Mouse (Mus musculus) liver, embryonic 15.5 days (tissue): Measurements from ENCODE around the gene Atp8a2. TPM values are rescaled to one million over a fixed set of nuclear protein-coding genes. Genes with fewer than 3 reads are reported as not detected.
"Not testable (repeated sequence)": the region's sequence is repeated elsewhere in the genome, so short reads cannot be mapped to it uniquely, and the experiment has no call there.

Source experiments
- ATAC-seq: fragments of 200-750 bp; cut with Nextera tagmentation; 2 replicates; pipeline ENCODE4 v1.8.0; 2017; ENCODE audit warnings: moderate number of reproducible peaks, mild to moderate bottlenecking, moderate library complexity; ENCODE audit not compliant: insufficient read depth
- H3K27ac ChIP-seq: fragments of 300-500 bp; sonication (generic); replicated peaks from 2 replicates; pipeline ENCODE4 v1.5.1; 2015; ENCODE audit warnings: mild to moderate bottlenecking, inconsistent platforms
- H3K27me3 ChIP-seq: fragments of 300-500 bp; sonication (generic); 2 replicates; pipeline ENCODE4 v1.6.1; 2015; ENCODE audit warnings: mild to moderate bottlenecking, inconsistent platforms
- H3K36me3 ChIP-seq: fragments of 300-500 bp; sonication (generic); replicated peaks from 2 replicates; pipeline ENCODE4 v1.6.1; 2015; ENCODE audit warnings: moderate library complexity, mild to moderate bottlenecking, inconsistent platforms
- H3K4me1 ChIP-seq: fragments of 300-500 bp; sonication (generic); replicated peaks from 2 replicates; pipeline ENCODE4 v1.6.1; 2015; ENCODE audit warnings: inconsistent platforms
- H3K4me2 ChIP-seq: fragments of 300-500 bp; sonication (generic); 2 replicates; pipeline ENCODE4 v1.6.1; 2015; ENCODE audit warnings: moderate library complexity, mild to moderate bottlenecking, inconsistent platforms
- H3K4me3 ChIP-seq: fragments of 300-500 bp; sonication (generic); replicated peaks from 2 replicates; pipeline ENCODE4 v1.5.1; 2015; ENCODE audit warnings: mild to moderate bottlenecking, inconsistent platforms
- H3K9ac ChIP-seq: fragments of 300-500 bp; sonication (generic); 2 replicates; pipeline ENCODE4 v1.6.1; 2015; ENCODE audit warnings: moderate library complexity, mild to moderate bottlenecking, inconsistent platforms
- H3K9me3 ChIP-seq: fragments of 300-500 bp; sonication (generic); replicated peaks from 2 replicates; pipeline ENCODE4 v1.6.1; 2016; ENCODE audit warnings: inconsistent platforms
- WGBS: fragments of 180-500 bp; shearing (Covaris S2); methylation state at CpG from one replicate; pipeline ENCODE4 v1.1.7; 2015; ENCODE audit warnings: mixed read lengths; ENCODE audit not compliant: insufficient replicate concordance; 5-methylcytosine and 5-hydroxymethylcytosine counted together
- polyA plus RNA-seq: library from polyadenylated mRNA; unstranded; fragments of >200 nt; fragmentation: Nextera tagmentation; extraction: Ambion mirVana; gene quantifications from 2 replicates; pipeline ENCODE4 v1.2.1, GENCODE M21; 2015

The Atp8a2 gene
- polyA plus RNA-seq, 1 experiment from 2014 or later: 3.5 TPM

DNA sequence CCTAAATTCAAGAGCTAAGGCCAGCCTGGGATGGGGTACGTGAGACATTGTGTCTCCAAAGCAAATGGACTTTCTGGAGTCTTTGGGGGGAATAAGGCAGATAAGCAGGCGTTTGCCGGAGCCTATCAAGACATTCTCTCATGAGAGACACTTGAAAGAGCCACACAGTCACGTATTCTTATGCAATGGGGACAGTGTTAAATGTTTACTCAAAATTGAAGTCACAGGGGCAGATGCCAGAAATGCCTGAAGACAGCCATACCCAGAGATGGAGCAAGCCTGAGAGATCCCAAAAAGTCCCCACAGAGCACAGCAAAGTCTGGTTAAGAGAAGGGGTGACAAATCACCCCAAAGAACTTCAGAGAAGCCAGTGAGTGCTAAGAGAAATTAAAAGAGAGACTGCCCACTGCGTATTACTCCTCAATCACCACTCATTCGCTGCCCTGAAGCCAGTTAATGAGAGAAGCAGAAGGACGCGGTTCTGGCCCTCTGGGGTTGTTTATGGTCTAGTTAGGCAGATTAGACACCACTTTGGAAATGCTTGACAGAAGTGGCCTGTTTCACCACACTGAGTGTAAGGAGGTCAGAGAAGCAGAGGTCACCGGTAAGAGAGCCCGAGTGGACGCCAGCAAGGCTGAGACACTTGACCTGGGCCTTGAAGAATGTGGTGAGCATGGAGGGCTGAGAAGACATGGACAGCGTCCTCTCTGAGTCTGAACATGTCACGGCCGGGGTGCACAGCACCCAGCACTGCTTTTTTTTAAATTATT is 356.8 kb downstream of the Atp8a2 start:
- no peaks in the 10 kb centered on the region for H3K27me3 ChIP-seq
- no peaks in the 10 kb centered on the region for H3K36me3 ChIP-seq
- no peak overlapping the region for H3K9ac ChIP-seq
- H3K27ac ChIP-seq: no peak overlapping the region
- no peak overlapping the region for H3K4me2 ChIP-seq
- H3K4me1 ChIP-seq: no peaks in the 10 kb centered on the region; the same call in 1 of the 2 replicates
- 66% methylated on average over 14 of the region's 14 CpGs for WGBS
- H3K4me3 ChIP-seq: no peak overlapping the region
- H3K9me3 ChIP-seq: no peaks in the 10 kb centered on the region
- no peak for ATAC-seq

- not testable (repeated sequence) for H3K4me2 ChIP-seq
- WGBS: 68% methylated on average over 1 of the region's 3 CpGs
These were observed 358.3 kb downstream of the Atp8a2 start for GRCm38 (mm10) chr14:59838446-59839259.

DNA sequence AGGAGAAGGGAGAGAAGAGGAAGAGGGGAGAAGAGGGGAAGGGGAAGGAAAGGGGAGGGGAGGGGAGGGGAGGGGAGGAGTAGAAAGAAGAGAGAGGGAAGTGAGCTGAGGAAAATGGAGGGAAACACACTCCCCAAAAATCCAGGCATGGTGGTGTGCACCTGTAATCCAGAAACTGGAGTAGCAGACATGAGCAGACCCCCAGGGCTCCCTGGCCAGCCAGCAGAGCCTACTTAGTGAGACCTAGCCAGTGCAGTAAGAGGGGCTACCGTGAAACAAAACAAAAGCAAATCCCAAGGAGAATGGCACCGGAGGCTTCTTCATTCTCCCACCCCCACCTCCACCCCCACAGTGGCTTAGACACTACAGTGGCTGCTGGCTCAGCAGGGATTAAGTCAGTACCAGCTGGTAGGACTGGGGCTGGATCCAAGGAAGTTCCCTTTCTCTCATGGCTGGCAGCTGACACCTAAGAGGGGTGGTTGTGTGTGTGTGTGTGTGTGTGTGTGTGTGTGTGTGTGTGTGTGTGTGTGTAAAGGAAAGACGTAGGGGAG is 359.2 kb downstream of the Atp8a2 start:
- no CpG with 5 or more reads among the region's 3 CpGs for WGBS
- not testable (repeated sequence) for ATAC-seq, H3K27ac ChIP-seq, H3K9me3 ChIP-seq, H3K9ac ChIP-seq, H3K27me3 ChIP-seq, H3K4me3 ChIP-seq, H3K36me3 ChIP-seq, H3K4me1 ChIP-seq, H3K4me2 ChIP-seq

More at GRCm38 (mm10) chr14:59838446-59839259, 358.3 kb downstream of the Atp8a2 start:
- not testable (repeated sequence) for H3K4me3 ChIP-seq, ATAC-seq, H3K27ac ChIP-seq, H3K27me3 ChIP-seq, H3K36me3 ChIP-seq, H3K9me3 ChIP-seq, H3K9ac ChIP-seq, H3K4me1 ChIP-seq

DNA sequence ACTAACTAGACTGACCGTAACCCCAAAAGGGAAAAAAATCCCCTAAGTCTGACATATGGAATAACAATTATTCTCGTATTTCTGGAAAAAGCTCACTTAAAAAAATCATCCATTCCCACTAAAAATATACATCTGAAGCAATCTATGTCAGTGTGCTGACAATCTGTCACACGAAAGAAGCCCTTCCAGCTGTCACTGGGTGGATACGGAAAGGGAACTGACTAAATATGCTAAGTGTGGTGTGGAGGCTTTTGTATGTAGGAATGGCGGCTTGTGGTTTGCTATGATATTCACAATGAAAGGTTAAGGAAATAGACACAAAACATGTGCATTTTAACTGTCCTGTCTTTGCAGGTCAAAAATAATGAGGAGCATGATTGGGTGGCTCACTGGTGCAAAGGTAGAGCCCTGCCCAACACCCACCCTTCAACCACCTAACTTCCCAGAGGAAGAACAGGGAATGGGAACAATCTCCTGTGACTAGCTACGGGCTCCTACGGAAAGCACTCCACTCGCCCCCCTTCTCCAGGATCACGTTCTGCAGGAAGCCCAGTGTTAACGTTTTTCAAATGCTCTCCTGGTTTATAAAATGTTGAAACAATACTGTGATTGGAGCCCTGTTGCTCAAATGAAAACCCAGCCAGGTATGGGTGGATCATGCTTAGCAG is 360.0 kb downstream of the Atp8a2 start:
- no peaks in the 10 kb centered on the region for H3K27me3 ChIP-seq
- H3K4me2 ChIP-seq: no peak overlapping the region
- H3K4me3 ChIP-seq: no peak overlapping the region
- ATAC-seq: no peak
- no peaks in the 10 kb centered on the region for H3K36me3 ChIP-seq
- no peaks in the 10 kb centered on the region; the same call in 1 of the 2 replicates for H3K4me1 ChIP-seq
- H3K27ac ChIP-seq: no peak overlapping the region
- H3K9ac ChIP-seq: no peak overlapping the region
- no peaks in the 10 kb centered on the region for H3K9me3 ChIP-seq
- WGBS: 31% methylated on average over 10 of the region's 10 CpGs

GRCm38 (mm10) chr14:59829580-59829979 is 367.4 kb downstream of the Atp8a2 start:
- H3K4me2 ChIP-seq: no peak overlapping the region
- no peaks in the 10 kb centered on the region for H3K27me3 ChIP-seq
- H3K4me3 ChIP-seq: no peak overlapping the region
- no peaks in the 10 kb centered on the region for H3K36me3 ChIP-seq
- WGBS: 54% methylated on average over 5 of the region's 5 CpGs
- no peak overlapping the region for H3K27ac ChIP-seq
- no peak for ATAC-seq
- no peaks in the 10 kb centered on the region for H3K4me1 ChIP-seq
- no peak overlapping the region for H3K9ac ChIP-seq
- no peaks in the 10 kb centered on the region for H3K9me3 ChIP-seq

DNA sequence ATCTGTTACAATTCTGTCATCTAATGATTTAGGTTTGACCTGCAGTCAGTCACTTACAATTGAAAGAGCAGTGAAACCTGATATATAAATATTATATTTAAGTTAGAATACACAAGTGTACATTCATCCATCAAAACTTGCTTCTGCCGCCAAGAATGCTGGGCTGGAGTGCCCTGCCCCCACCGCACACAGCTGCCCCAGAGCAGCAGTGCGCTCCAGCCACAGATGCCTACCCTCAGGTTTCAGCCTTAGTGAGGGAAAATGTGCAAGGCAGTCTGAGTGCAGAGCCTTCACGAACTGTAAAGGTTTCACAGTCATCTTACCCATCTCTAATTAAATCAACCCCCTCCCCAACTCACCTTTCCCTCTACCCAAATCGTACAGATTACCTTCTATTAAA is 369.6 kb downstream of the Atp8a2 start:
- H3K36me3 ChIP-seq: no peaks in the 10 kb centered on the region
- H3K9me3 ChIP-seq: no peaks in the 10 kb centered on the region
- ATAC-seq: no peak
- no peak overlapping the region for H3K4me3 ChIP-seq
- no peaks in the 10 kb centered on the region for H3K4me1 ChIP-seq
- no peaks in the 10 kb centered on the region for H3K27me3 ChIP-seq
- H3K27ac ChIP-seq: no peak overlapping the region
- no peak overlapping the region for H3K4me2 ChIP-seq
- no peak overlapping the region for H3K9ac ChIP-seq
- WGBS: 55% methylated on average over 5 of the region's 5 CpGs

DNA sequence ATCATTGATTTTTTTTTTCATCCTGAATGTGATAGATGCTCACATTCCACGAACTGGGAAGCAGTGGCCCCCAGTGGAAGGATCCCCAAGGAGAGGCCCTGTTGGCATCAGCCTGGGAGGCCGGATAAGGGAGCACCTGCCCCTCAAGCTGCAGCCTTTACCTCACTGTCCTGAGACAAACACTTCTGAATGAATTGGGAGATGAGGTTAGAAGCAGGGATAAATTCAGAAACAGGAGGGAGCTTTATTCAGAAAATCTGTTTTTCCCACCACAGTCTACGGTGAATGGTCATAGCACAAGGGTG is 376.9 kb downstream of the Atp8a2 start:
- Histone ChIP-seq H3K27me3 (no peaks in the 10 kb centered on the region), H3K27ac (no peak overlapping the region), H3K4me2 (no peak overlapping the region), H3K9me3 (no peaks in the 10 kb centered on the region), H3K4me3 (no peak overlapping the region), H3K4me1 (no peaks in the 10 kb centered on the region), H3K36me3 (no peaks in the 10 kb centered on the region), H3K9ac (no peak overlapping the region)
- WGBS: 51% methylated on average over 3 of the region's 3 CpGs
- no peak for ATAC-seq

GRCm38 (mm10) chr14:59819215-59820114 is 377.5 kb downstream of the Atp8a2 start:
- no peaks in the 10 kb centered on the region for H3K4me1 ChIP-seq
- H3K9ac ChIP-seq: no peak overlapping the region
- no peaks in the 10 kb centered on the region for H3K9me3 ChIP-seq
- no peaks in the 10 kb centered on the region for H3K36me3 ChIP-seq
- ATAC-seq: no peak
- WGBS: 42% methylated on average over 5 of the region's 5 CpGs
- no peak overlapping the region for H3K4me2 ChIP-seq
- H3K27ac ChIP-seq: no peak overlapping the region
- H3K4me3 ChIP-seq: no peak overlapping the region
- no peaks in the 10 kb centered on the region for H3K27me3 ChIP-seq

GRCm38 (mm10) chr14:59810316-59810715 is 386.7 kb downstream of the Atp8a2 start:
- not testable (repeated sequence) for H3K27me3 ChIP-seq, H3K4me3 ChIP-seq, ATAC-seq, H3K27ac ChIP-seq, H3K4me1 ChIP-seq, H3K9ac ChIP-seq, H3K36me3 ChIP-seq, H3K4me2 ChIP-seq, H3K9me3 ChIP-seq
- 67% methylated on average over 2 of the region's 2 CpGs for WGBS

DNA sequence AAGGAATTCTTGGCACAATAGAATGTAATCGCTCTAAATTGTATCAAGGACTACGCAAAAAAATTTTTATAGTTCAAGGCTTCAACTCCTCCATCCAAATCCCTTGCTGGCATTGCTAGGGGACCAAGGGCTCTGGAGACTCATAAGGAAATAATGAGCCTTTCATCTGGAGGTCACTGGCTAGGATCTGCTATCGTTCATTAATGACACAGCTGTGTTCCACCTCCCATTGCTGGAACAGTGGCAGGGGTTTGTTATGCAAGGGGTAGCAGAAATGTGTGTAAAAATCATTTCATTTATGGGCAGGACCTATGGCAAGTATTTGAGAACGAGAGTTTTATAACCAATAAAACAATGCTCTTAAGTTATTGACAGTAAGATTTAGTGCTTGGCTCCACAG is 387.2 kb downstream of the Atp8a2 start:
- no peak overlapping the region for H3K4me3 ChIP-seq
- H3K27ac ChIP-seq: no peak overlapping the region
- H3K9ac ChIP-seq: no peak overlapping the region
- 68% methylated on average over 4 of the region's 4 CpGs for WGBS
- no peak for ATAC-seq
- no peaks in the 10 kb centered on the region for H3K9me3 ChIP-seq
- H3K36me3 ChIP-seq: no peaks in the 10 kb centered on the region
- no peaks in the 10 kb centered on the region for H3K4me1 ChIP-seq
- no peaks in the 10 kb centered on the region for H3K27me3 ChIP-seq
- no peak overlapping the region for H3K4me2 ChIP-seq
